Mouse (Mus musculus): ENCODE results near the gene Nedd9. TPM values are rescaled to one million over a fixed set of nuclear protein-coding genes. Genes with fewer than 3 reads are reported as not detected.

Nedd9 gene
- polyA plus RNA-seq, 1 experiment from 2014 or later = 16.4 TPM

- Histone ChIP-seq H3K36me3 (no peaks in the 10 kb centered on the region), H3K4me1 (no peaks in the 10 kb centered on the region), H3K9me3 (no peaks in the 10 kb centered on the region), H3K27ac (replicated peaks) (no peak overlapping the region), H3K27me3 (no peaks in the 10 kb centered on the region), H3K4me3 (no peak overlapping the region), H3K9ac (replicated peaks) (no peak overlapping the region), H3K4me2 (replicated peaks) (no peak overlapping the region)
- no peak for ATAC-seq (ENCODE audit: low FRiP score, low read depth)
- 86% methylated on average over 8 of the region's 8 CpGs for WGBS
Measured at GRCm38 (mm10) chr13:41490282-41490681, 3.1 kb upstream of the Nedd9 start.

GRCm38 (mm10) chr13:41489705-41490275 is 2.6 kb upstream of the Nedd9 start:
- H3K9ac ChIP-seq (replicated peaks) = no peak overlapping the region
- H3K36me3 ChIP-seq = no peaks in the 10 kb centered on the region
- ATAC-seq (ENCODE audit: low FRiP score, low read depth) = no peak
- no peak overlapping the region for H3K4me3 ChIP-seq
- no peaks in the 10 kb centered on the region for H3K4me1 ChIP-seq
- no peak overlapping the region for H3K27ac ChIP-seq (replicated peaks)
- no peaks in the 10 kb centered on the region for H3K27me3 ChIP-seq
- H3K9me3 ChIP-seq = no peaks in the 10 kb centered on the region
- 71% methylated on average over 9 of the region's 9 CpGs for WGBS
- H3K4me2 ChIP-seq (replicated peaks) = no peak overlapping the region

DNA sequence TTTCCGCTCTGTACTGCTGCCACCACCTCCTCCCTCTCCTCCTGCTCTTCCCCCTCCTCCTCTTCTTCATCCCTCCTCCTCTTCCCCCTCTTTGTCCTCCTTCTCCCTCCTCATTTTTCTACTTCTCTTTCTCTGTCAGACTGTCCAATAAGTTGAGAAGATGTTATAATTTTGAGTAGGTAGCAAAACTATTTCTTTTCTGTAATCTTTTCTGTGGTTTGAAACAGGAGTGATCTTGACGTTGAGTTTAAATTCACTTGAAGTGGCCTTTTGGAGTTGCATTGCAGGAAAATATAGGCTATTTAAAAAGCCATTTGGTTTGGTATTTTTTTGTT is 214 bp upstream of the Nedd9 start:
- no peak overlapping the region for H3K4me3 ChIP-seq
- no peak overlapping the region for H3K27ac ChIP-seq (replicated peaks)
- WGBS = 82% methylated on average over 2 of the region's 2 CpGs
- no peak overlapping the region for H3K9ac ChIP-seq (replicated peaks)
- ATAC-seq (ENCODE audit: low FRiP score, low read depth) = no peak
- no peaks in the 10 kb centered on the region for H3K9me3 ChIP-seq
- peaks cover 6% of the 10 kb centered on the region; the same call in 1 of the 2 replicates for H3K4me1 ChIP-seq
- no peak overlapping the region for H3K4me2 ChIP-seq (replicated peaks)
- H3K36me3 ChIP-seq = no peaks in the 10 kb centered on the region
- H3K27me3 ChIP-seq = 0 out of 2 replicates have a peak, but pooled peaks cover 4% of the 10 kb centered on the region

GRCm38 (mm10) chr13:41483966-41484365 is 3.2 kb downstream of the Nedd9 start:
- Histone ChIP-seq H3K4me1 (peaks cover 7% of the 10 kb centered on the region; the same call in 1 of the 2 replicates), H3K4me2 (replicated peaks) (no peak overlapping the region), H3K27ac (replicated peaks) (no peak overlapping the region), H3K9ac (replicated peaks) (no peak overlapping the region), H3K27me3 (peaks cover 17% of the 10 kb centered on the region), H3K36me3 (no peaks in the 10 kb centered on the region), H3K9me3 (no peaks in the 10 kb centered on the region), H3K4me3 (no peak overlapping the region)
- no peak for ATAC-seq (ENCODE audit: low FRiP score, low read depth)
- 94% methylated on average over 7 of the region's 7 CpGs for WGBS

- H3K27me3 ChIP-seq = peaks cover 17% of the 10 kb centered on the region
- H3K27ac ChIP-seq (replicated peaks) = no peak overlapping the region
- H3K4me1 ChIP-seq = peaks cover 7% of the 10 kb centered on the region; the same call in 1 of the 2 replicates
- ATAC-seq (ENCODE audit: low FRiP score, low read depth) = peak; percentile 78
- H3K4me2 ChIP-seq (replicated peaks) = no peak overlapping the region
- no peaks in the 10 kb centered on the region for H3K9me3 ChIP-seq
- H3K36me3 ChIP-seq = no peaks in the 10 kb centered on the region
- 18% methylated on average over 3 of the region's 3 CpGs for WGBS
- no peak overlapping the region for H3K9ac ChIP-seq (replicated peaks)
- H3K4me3 ChIP-seq = no peak overlapping the region
Measured at GRCm38 (mm10) chr13:41482408-41483011, 4.7 kb downstream of the Nedd9 start.

- Histone ChIP-seq H3K9ac (replicated peaks) (no peak overlapping the region), H3K36me3 (no peaks in the 10 kb centered on the region), H3K4me3 (no peak overlapping the region), H3K4me2 (replicated peaks) (no peak overlapping the region), H3K27ac (replicated peaks) (no peak overlapping the region), H3K27me3 (peaks cover 17% of the 10 kb centered on the region), H3K4me1 (peaks cover 10% of the 10 kb centered on the region; the same call in 1 of the 2 replicates), H3K9me3 (no peaks in the 10 kb centered on the region)
- no peak for ATAC-seq (ENCODE audit: low FRiP score, low read depth)
- 80% methylated on average over 12 of the region's 15 CpGs for WGBS
Measured at GRCm38 (mm10) chr13:41479737-41480435, 7.3 kb downstream of the Nedd9 start.

GRCm38 (mm10) chr13:41476216-41476615 is 10.9 kb downstream of the Nedd9 start:
- ATAC-seq (ENCODE audit: low FRiP score, low read depth) = no peak
- Histone ChIP-seq H3K4me1 (0 out of 2 replicates have a peak, but pooled peaks cover 3% of the 10 kb centered on the region), H3K36me3 (no peaks in the 10 kb centered on the region), H3K4me3 (no peak overlapping the region), H3K27ac (replicated peaks) (no peak overlapping the region), H3K27me3 (peaks cover 11% of the 10 kb centered on the region), H3K9ac (replicated peaks) (no peak overlapping the region), H3K9me3 (no peaks in the 10 kb centered on the region), H3K4me2 (replicated peaks) (no peak overlapping the region)
- 51% methylated on average over 4 of the region's 4 CpGs for WGBS

- 83% methylated on average over 5 of the region's 5 CpGs for WGBS
- 0 out of 2 replicates have a peak, but pooled peaks cover 3% of the 10 kb centered on the region for H3K4me1 ChIP-seq
- no peak for ATAC-seq (ENCODE audit: low FRiP score, low read depth)
- H3K27ac ChIP-seq (replicated peaks) = no peak overlapping the region
- H3K4me2 ChIP-seq (replicated peaks) = no peak overlapping the region
- no peaks in the 10 kb centered on the region for H3K36me3 ChIP-seq
- H3K9ac ChIP-seq (replicated peaks) = no peak overlapping the region
- no peak overlapping the region for H3K4me3 ChIP-seq
- H3K27me3 ChIP-seq = no peaks in the 10 kb centered on the region
- no peaks in the 10 kb centered on the region for H3K9me3 ChIP-seq
Measured at GRCm38 (mm10) chr13:41474365-41474764, 12.8 kb downstream of the Nedd9 start.

DNA sequence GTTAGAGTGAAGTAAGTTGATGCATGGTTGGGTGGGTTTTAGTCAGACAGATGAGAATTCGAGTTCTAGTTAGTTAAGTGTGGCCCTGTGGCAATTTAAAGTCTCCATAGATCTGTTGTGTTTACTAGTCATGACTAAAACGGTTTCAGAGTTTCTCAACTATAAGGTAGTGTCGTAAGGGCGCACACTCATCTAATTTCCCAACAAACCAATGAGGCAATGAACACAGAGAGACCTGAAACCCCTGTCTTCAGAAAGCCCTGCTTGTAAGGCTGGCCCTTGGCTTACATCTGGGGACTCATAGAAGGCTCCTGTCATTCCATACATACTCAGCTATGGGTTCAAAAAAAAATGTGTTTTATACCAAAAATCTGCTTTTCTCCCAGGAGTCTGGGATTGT is 13.7 kb downstream of the Nedd9 start:
- no peak overlapping the region for H3K9ac ChIP-seq (replicated peaks)
- no peak overlapping the region for H3K27ac ChIP-seq (replicated peaks)
- no peak overlapping the region for H3K4me3 ChIP-seq
- ATAC-seq (ENCODE audit: low FRiP score, low read depth) = no peak
- 86% methylated on average over 4 of the region's 4 CpGs for WGBS
- 0 out of 2 replicates have a peak, but pooled peaks cover 3% of the 10 kb centered on the region for H3K4me1 ChIP-seq
- H3K36me3 ChIP-seq = no peaks in the 10 kb centered on the region
- H3K27me3 ChIP-seq = no peaks in the 10 kb centered on the region
- no peak overlapping the region for H3K4me2 ChIP-seq (replicated peaks)
- H3K9me3 ChIP-seq = no peaks in the 10 kb centered on the region

- Histone ChIP-seq H3K36me3 (no peaks in the 10 kb centered on the region), H3K4me3 (no peak overlapping the region), H3K27ac (replicated peaks) (no peak overlapping the region), H3K9me3 (no peaks in the 10 kb centered on the region), H3K4me2 (replicated peaks) (no peak overlapping the region), H3K9ac (replicated peaks) (no peak overlapping the region), H3K4me1 (0 out of 2 replicates have a peak, but pooled peaks cover 3% of the 10 kb centered on the region), H3K27me3 (no peaks in the 10 kb centered on the region)
- ATAC-seq (ENCODE audit: low FRiP score, low read depth) = no peak
- WGBS = 86% methylated on average over 5 of the region's 5 CpGs
Measured at GRCm38 (mm10) chr13:41472878-41473424, 14.2 kb downstream of the Nedd9 start.

- no peak for ATAC-seq (ENCODE audit: low FRiP score, low read depth)
- WGBS = 86% methylated on average over 5 of the region's 5 CpGs
- no peaks in the 10 kb centered on the region for H3K4me1 ChIP-seq
- H3K4me2 ChIP-seq (replicated peaks) = no peak overlapping the region
- H3K27me3 ChIP-seq = no peaks in the 10 kb centered on the region
- no peak overlapping the region for H3K27ac ChIP-seq (replicated peaks)
- H3K9ac ChIP-seq (replicated peaks) = no peak overlapping the region
- H3K4me3 ChIP-seq = no peak overlapping the region
- H3K9me3 ChIP-seq = no peaks in the 10 kb centered on the region
- H3K36me3 ChIP-seq = no peaks in the 10 kb centered on the region
Measured at GRCm38 (mm10) chr13:41468277-41468676, 18.9 kb downstream of the Nedd9 start.

GRCm38 (mm10) chr13:41467036-41467435 is 20.1 kb downstream of the Nedd9 start:
- no peak for ATAC-seq (ENCODE audit: low FRiP score, low read depth)
- no peak overlapping the region for H3K4me3 ChIP-seq
- H3K9me3 ChIP-seq = no peaks in the 10 kb centered on the region
- H3K27ac ChIP-seq (replicated peaks) = no peak overlapping the region
- H3K4me2 ChIP-seq (replicated peaks) = no peak overlapping the region
- no peaks in the 10 kb centered on the region for H3K27me3 ChIP-seq
- WGBS = 82% methylated on average over 2 of the region's 2 CpGs
- H3K4me1 ChIP-seq = no peaks in the 10 kb centered on the region
- H3K9ac ChIP-seq (replicated peaks) = no peak overlapping the region
- H3K36me3 ChIP-seq = no peaks in the 10 kb centered on the region
